Mouse (Mus musculus) kidney, adult 11 months (tissue): ENCODE measurements around the gene Ksr1.

ENCODE experiments used
- DNase-seq: peaks from one replicate; pipeline ENCODE4 v3.0.0; 2022

Ksr1 gene

DNA sequence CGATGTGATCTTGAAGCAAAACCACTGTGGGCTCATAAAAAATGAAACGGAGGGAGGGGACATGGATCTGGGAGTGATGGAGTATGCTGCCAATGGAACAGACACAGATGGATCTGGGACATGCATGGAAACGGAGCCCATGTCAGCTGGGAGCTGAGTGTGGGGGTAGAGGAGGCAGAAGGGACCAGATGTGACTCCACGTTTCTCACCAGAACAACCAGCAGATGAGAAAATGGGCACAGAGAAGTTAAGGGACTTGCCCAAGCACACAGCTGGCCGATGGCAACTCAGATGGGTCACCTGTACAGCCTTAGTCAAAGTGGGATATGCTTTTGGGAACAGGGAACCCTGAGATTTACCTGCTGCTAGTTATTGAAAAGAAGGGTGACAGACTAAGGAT lies 83.3 kb downstream of the Ksr1 start:
- DNase-seq = no peak

DNA sequence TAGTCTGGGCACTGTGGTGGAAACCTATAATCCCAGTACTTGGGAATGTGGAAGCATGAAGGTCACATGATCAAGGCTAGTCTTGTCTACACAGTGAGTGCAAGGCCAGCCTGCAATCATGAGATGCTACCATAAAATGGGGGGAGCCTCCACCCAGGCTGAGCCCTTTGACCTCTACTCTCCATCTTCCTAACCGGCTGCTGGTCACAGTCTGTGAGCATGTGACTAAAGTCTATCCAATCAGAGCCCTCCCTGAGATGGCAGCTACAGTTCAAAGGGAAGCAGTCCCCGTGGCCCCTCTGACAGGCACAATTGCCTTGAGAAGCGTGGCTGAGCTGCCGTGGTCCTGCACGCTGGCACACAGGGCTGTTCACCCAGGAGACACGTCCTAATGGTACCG lies 84.4 kb downstream of the Ksr1 start:
- no peak for DNase-seq

DNA sequence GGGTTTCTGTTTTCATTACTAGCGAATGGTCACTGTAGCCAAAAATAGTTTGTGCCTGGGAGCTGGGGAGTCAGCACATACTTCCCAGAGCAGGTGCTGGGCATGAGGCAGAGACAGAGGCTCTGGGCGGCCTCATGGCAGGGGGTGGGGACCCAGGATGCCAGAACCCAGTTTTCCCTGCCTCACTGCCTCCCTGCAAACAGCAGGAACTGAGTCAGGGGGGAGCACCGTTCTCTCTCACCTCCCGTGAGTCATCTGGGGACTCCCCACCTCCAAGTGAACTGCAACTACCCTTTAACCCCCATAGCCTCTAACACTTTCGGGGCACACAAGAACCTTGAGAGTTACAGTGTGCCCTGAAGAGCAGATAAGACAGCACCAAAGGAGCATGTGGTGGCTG lies 86.4 kb downstream of the Ksr1 start:
- DNase-seq = no peak

DNA sequence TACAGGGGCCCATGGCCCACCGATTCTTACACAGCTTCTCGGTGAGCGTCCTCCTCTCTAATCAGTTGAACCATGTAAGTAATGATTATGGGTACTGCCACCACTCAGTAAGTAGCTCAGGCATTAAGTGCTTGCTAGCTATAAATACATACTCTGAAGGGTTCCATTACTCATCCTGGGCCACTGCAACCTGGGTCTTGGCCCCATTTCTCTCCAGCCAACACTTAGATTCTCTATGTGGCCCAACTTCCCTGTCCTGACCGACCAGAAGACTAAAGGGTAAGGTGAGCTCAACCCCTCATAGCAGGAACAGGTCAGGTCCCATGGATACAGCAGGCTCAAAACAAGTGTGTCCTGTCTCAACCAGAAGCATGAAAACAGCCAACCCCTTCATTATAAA lies 87.1 kb downstream of the Ksr1 start:
- DNase-seq = no peak

DNA sequence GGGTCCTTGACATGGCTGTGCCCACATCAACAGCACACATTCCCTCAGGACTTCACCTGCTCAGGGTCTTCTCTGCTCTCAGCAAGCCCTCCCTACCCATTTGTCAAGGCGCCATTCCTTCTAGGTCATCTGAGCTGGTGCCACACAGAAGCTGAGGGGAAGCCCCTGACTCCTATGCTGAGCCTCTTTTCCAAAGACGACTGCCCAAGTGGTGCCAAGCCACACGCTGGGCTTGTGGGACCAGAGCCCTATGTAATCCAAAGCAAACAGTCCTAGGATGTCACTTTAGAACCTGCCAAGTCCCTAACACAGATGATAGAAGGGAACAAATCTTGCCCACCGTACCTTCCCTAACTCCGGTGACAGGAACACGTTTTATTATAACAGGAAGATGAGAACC lies 87.6 kb downstream of the Ksr1 start:
- DNase-seq = no peak

DNA sequence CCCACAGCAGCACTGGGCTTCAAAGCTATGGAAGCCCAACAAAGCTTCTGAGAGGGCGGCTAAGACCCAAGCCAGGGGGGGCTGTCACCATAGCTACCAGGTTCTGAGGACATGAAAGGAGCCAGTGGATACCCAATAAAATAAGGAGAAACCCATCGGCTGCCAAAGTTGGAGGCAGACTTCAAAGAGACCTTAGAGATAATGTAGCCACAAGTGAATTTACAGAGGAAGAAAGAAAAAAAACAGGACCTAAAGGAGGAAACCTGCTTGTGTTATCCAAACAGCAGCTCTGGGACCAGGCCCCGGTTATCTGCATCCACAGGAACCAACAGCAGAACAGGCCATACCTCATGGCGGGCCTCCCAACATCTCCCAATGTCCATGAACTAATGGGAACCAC lies 88.4 kb downstream of the Ksr1 start:
- DNase-seq = no peak

DNA sequence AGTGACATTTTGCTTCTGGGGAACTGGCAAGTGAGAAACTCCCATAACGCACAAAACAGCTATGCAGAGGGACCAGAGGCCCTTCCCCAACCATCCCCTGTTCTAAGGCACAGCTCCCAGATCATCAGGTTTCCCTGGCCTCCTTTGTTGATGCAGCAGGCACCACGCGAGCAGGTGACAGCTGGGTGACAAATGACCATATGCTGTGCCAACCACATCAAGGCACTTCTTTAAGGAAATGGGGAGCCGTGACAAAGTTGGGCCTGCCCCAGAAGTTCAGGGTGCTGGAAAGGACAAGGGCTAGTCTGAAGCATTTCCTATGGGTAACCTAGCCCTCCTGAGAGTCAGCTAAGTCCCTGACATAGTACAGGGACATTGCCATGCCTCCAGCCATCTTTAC lies 89.3 kb downstream of the Ksr1 start:
- DNase-seq = no peak

DNA sequence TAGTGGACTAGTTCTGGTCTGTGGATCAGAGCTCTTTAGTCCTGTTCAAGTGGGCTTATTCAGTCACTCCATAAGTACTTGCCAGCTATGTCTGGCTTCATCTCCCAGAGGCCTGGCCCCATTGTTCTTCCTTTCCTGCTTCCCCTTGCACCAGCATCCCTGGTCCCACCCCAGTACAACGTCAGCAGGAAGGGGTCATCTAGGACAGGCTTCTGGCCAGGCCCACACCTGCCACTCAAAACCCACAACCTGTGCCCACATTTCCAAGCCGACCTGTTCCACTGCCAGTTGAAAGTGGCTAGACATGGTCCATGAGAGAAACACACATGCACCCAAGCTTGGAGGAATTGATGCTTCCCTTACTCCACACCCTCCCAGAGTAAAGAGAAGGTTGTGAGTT lies 90.2 kb downstream of the Ksr1 start:
- peak; percentile 15 for DNase-seq

DNA sequence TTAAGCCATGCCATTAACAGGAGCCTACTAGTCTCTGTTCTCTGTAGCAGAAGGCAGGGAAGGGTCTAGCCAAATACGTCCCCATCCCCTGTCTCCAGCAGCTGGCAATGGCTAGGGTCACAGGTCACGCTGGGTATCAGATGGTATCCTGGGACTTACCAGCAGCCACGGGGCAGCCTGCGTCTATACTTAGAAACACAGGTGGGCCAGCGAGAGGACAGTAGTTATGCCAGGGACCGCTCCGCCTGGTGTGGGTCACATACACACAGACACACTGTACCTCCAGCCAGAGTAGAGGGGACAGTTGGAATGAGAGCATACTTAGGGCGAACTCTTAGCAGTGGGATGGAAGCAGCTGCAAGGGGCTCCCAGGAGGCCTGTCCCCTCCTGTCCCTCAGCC lies 91.0 kb downstream of the Ksr1 start:
- DNase-seq = no peak

DNA sequence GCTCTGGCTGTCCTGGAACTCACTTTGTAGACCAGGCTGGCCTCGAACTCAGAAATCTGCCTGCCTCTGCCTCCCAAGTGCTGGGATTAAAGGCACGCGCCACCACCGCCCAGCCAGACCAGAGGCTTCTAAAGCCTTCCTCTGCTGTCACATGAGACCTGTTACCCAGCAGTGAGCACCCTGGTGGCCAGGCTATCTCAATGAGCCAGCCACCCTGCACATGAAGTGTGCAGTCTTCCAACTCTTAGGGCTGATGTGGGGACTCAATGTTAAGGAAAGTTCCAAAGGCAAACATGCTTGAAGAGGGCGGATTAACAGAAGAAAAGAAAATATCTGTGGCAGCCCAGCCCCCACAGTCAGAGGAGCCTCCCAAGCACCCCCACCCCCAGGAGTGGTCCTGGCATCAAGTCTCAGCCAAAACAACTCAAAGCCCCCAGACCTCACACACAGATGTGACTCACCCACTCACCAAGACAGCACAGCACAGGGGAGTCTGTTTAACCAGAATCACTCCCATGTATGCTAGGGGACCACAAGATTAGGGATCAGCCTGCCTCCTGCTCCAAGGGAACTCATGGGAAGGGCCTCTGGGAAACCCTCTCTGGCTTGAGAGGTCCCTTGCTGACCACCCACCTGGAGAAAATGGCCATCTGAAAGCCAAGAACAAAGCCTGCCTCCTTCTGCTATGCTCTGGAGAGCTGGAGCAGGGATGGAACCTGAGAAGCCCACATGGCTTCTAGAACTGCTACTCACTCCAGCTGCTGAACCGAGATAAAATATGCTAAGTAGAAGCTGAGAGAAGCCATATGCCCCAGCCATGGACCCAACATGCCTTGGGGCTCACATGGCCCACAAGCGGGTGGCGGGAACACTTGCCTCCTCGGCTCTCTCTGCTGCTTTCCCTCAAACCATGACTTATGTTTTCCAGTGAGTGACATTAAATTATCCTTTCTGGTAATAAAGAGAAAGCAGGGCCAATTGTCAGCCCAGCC lies 91.8 kb downstream of the Ksr1 start:
- DNase-seq = no peak

DNA sequence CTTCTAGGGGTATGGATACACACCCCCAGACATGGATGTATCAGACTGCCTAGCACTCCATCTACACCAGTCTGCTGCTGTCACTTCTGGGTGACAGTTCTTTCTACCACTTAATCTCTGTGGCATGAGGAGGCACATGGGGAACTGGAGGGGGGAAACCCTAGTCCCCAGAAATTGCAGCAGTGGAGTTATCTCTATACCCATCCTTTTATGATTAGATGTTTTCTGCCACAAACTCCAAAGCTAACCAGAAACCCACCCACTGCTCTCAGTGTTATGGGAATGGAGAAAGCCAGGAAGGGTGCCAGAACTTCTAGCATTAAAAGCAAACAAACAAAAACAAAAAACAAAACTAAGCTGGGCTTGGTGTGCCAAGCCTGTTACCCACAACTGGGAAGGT lies 92.8 kb downstream of the Ksr1 start:
- DNase-seq = no peak

DNA sequence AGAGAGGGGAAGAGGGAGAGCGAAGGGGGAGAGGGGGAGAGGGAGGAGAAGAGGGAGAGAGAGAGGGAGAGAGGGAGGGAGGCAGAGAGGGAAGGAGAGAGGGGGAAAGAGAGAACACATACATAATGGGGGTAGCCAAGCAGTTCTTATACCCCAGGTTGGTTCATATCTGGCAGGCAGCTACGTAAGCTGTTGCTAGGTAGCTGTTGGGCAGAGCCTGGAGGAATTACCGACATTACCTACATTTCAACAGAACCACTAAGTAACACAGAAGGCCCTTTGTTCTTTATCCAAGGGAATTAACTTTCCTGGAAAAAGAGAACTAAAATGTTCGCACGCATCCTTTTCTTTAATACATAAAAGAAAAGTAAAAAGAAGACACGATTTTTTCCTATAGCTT lies 93.4 kb downstream of the Ksr1 start:
- no peak for DNase-seq

DNA sequence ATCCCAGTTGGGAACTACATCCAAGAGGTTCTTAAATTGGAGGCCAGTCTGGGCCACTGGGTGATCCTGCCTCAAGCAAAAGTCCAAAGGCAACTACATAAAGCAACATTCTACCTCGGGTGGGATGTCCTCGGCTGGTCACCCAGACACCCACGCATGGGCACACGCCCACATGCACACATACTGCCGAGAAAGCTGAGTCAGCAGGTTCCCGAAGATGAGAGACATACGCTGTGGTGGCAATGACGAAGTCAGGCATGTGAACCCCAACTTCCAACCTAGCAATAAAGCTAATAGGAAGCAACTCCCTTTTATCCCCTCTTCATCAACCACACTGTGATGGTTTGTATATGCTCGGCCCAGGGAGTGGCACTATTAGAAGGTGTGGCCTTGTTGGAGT lies 94.7 kb downstream of the Ksr1 start:
- no peak for DNase-seq

DNA sequence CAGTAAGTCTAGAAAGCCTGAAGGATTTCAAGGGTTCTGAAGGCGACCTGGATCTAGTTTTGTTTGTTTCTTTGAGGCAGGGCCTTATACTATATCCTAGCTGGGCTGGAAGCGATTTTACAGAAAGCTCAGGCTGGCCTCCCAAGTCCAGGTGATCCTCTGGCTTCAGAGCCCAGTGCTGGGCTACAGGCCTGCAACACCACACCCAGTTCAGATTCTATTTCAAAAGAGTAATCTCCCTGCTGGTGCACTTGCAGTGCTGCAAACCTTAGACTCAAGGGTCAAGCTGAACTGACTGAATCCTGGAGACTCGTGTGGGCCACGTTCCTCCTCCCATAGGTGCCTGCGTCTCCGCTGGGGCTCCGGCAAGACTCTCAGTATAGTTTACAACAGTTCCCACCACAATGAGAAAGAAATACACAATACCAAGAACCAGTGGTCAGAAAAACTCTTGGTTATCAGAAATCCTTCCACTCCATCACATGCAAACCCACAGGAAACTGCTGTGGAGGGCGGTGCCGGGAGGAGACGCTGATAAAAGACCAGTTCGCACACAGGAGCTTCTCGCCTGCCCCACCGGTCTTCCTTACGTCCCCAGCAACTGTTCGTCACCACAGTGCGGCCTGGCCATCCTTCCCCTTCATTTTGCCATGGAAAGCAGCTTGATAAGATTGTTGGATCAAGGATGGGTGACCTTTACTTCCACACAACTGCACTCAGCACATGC lies 95.3 kb downstream of the Ksr1 start:
- no peak for DNase-seq

DNA sequence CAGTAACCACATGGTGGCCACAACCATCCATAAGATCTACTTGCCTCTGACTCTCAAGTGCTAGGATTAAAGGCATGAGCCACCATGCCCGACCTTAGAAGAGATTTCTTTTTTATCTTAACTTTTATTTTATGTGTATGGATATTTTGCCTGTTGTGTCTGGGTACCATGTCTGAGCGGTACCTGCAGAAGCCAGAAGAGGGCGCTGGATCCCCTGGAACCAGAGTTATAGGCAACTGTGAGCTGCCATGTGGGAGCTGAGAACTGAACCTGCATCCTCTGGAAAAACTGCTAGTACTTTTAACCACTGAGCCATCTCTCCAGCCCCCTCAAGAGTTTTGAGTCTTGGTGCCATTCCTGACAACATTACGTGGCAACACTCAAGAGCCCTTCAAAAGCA lies 97.3 kb downstream of the Ksr1 start:
- DNase-seq = no peak

DNA sequence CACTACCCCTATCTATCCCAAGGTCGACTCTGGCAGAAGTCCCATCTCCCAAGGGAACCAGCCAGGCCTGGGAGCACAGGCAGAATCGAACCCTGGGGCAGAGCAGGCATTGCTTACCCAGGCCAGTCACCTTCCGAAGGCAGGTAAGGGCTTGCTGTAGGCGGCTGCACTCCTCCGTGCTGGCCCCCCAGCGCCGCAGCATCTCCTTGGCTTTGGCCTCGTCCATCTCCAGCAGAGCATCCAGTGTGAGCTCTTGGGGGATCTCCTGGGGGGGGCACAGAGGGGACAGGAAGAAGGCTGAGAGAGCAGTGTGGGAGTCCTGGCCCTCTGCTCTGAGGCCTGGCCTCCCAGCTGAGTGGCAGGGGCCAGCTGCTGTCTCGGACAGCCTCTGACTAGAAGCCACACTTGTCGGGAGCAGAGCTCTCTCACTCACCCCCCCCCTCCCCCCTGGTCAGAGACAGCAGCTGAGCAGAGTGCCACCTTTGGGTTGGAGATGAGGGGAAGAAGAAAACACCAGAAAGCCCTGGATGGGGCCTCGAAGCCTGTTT lies 99.0 kb downstream of the Ksr1 start:
- DNase-seq = no peak

DNA sequence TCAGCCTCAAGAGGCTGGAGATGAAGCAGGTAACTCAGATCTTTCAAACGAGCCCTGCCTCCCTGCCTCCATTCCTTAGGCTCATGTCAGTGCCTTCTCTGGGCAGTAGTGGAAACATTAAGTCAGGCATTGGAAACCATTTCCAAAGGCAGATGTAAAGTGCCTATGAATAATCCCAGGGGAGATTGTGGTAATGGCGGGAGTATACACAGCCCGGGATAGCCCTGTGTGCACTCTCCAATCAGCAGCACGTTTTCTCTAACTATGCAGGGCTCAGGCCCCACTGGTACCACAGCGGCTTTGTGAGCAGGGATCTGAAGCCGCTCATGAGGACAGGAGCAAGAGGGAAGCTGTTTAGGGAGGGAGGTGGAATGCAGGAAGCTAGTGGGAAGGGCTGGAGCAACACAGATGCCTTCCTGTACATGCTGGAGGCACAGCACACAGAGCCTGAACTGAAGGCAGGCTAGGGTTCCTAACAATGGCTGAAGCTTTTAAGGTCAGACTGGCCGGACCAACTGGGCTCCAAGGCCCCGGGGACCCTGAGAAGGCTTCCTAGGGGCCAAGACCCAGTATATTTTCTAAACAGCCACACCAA lies 99.5 kb downstream of the Ksr1 start:
- no peak for DNase-seq

DNA sequence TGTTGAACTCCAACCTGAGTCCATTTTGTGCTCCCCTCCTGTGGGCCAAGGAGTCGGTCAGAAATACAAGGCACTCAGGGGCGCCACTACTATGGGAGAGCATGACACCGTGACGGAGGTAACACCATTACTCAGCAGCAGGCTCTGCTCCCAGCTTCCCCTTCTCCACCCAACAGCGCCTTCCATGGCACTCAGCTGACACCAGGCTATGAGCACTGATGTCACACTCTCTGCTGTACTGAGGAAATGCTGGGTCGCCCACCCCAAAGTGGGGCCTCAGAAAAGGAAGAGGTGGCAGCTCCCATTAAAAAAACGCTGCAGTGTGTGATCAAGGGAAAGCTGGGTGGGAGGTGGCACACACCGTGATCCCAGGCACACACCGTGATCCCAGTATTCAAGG lies 101.0 kb downstream of the Ksr1 start:
- no peak for DNase-seq

DNA sequence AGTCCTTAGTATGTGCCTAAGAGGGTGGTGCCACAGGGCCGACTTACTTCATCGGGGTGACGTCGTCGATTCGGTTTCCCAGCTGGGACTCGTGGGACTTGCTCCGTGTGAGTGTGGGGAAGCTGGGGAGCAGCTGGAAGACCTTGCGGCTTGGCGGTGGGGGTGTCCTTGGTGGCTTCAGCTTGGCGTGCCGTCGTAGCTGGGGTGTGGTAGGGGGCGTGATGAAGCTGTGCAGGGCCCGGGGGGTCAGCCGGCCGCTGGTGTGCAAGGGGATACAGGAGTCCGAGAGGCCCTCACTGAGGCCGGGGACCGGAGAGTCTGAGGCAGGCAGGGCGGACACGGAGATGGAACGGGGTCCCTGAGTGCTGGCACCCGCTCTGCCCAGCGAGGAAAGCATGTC lies 101.4 kb downstream of the Ksr1 start:
- DNase-seq = no peak

DNA sequence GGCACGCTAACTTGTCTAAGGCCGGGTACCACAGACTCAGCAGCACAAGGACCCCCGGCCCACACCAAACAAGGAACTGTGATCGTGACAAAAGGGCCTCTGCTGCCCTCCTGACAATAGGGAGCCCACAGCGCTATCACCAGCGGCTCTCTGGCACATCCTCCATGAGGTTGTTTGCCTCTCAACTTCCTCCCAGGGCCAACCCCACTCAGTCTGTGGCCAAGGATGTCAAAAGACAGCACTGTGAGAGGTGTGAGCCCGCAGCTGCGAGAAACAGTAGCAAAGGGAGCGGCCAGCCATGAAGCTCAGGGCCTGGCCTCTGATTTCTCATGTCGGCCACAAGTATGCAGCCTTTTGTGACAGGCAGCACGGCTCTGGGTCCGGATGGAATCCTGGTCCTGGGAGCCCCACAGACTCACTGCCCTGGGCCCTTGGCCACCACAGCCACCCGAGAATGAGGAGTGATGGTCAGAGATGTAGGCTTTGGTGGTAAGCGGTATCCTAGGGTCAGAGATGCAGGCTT lies 104.2 kb downstream of the Ksr1 start:
- no peak for DNase-seq

DNA sequence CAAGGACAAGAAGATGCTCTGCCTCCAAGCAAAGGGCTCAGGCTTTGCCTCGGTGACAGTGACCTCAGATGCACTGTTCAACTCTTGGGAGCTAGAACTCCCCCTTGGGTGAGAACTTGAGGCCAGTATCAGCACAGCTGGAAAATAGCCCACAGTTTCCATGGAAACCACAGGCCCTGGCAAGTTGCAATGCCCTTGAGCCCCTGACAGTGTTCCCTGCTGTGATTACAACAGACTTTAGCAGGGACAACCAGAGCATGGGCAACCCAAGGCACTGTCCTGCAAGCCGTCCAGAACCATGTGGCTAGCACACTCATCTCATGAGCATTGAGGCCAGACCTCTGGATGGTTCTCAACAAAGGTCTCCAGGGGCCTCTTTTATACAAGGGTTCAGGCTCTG lies 106.7 kb downstream of the Ksr1 start:
- peak; percentile 31 for DNase-seq

DNA sequence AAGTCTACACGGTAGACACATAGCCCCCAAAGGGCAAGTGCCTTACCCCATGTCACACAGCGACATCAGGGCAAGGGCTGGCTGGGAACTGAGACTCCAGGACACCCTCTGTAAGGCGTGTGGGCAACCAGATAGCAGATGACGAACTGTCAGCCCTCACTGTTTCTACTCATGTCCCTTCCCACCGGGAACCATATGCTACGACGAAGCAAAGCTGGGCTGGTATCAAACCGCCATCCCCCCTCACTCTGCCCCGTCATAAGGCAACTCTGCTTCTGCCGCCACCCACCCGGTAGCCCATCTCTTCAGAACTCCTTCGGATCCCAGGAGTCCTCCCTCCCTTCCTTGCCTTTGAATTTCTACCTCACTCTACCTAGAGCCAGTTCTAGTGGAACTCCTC lies 108.7 kb downstream of the Ksr1 start:
- DNase-seq = no peak

DNA sequence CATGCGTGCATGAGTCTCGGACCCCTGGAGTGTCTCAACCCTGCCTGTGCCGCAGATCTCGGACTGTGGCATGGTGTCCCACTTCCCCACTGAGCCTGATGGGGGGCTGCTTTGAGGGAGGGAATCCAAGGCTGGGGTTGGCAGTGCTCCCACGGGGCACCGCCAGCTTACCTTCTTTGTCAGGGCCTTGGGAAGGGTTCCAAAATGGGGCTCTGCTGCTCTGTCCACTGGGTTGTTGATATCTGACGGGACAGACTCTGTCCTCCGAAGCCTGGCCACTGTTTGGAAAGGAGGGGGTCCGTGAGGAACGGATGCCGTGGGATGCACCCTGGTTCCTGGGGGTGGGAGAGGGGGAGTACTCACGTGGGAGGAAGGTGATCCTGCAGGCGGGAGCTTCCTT lies 109.9 kb downstream of the Ksr1 start:
- DNase-seq = no peak
